Mouse (Mus musculus): ENCODE measurements around the gene Aplf.

GRCm38 (mm10) chr6:87651787-87652186 is 20.2 kb downstream of the Aplf start:
- TF ChIP-seq CTCF (IDR thresholded peaks at IDR 0.05; ENCODE audit: control insufficient read depth, insufficient read depth, insufficient read length) (no peak), MYOG (IDR thresholded peaks at IDR 0.05; ENCODE audit: control insufficient read depth, extremely low read depth, insufficient read length) (no peak), MYOD1 (IDR thresholded peaks at IDR 0.05; ENCODE audit: control insufficient read depth, insufficient read length, low read depth) (no peak), USF1 (IDR thresholded peaks at IDR 0.05; ENCODE audit: low read depth) (no peak), MAX (IDR thresholded peaks at IDR 0.05) (no peak)
